Mouse (Mus musculus): ENCODE results near the gene Ssbp3. TPM values are rescaled to one million over a fixed set of nuclear protein-coding genes. Genes with fewer than 3 reads are reported as not detected.

The Ssbp3 gene
- polyA plus RNA-seq, 1 experiment: not detected

DNA sequence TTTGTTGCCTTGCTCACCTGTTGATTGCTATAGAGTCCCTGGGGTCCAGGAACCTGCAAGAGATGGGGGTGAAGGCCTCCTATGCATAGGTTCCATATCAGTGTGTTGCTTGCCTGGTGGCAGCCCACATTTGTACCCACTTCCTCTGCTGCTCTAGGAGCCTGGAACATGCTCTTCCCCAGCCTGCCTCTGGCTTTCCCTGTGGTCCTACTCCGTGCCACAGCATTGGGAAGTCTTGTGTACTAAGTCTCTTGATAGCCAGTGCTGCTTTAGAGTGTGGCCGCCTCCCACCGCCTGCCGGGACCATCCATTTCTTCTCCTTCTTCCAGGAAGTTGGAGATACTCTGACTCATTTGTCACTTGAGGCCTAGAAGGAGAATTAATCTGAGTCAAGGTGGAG lies 13.7 kb downstream of the Ssbp3 start:
- H3K27ac ChIP-seq (ENCODE audit: insufficient read depth, low read depth, low read length): no peak overlapping the region
- peaks cover 13% of the 10 kb centered on the region; the same call in 1 of the 2 replicates for H3K4me1 ChIP-seq (ENCODE audit: control insufficient read depth, insufficient read depth, low read length)
- no peak overlapping the region for H3K4me3 ChIP-seq (ENCODE audit: insufficient read depth, low read depth, low read length)
- WGBS: 98% methylated on average over 4 of the region's 4 CpGs
- TF ChIP-seq CTCF (IDR thresholded peaks at IDR 0.05; ENCODE audit: insufficient read depth, low read depth, low read length) (no peak), POLR2A (IDR thresholded peaks at IDR 0.05; ENCODE audit: insufficient read depth, low read depth, low read length) (no peak)

DNA sequence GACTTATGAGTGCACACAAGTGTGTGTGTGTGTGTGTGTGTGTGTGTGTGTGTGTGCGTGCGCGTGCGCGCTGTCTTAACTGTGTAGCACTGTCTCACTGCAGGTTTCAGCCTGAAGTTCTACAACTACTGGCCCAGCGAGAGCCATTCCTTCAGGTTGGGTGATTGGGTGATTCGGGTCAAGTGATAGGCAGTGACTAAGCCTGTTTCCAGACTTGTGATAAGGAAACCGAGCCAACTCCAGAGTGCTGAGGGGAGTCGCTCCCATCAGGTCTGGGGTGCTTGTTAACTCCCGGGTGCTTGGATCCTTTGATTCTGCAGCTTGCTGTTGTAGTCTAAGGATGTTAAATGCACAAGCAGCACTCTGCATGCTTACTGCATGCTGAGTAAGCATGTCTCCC lies 14.4 kb downstream of the Ssbp3 start:
- no peak overlapping the region for H3K4me3 ChIP-seq (ENCODE audit: insufficient read depth, low read depth, low read length)
- 92% methylated on average over 10 of the region's 10 CpGs for WGBS
- H3K4me1 ChIP-seq (ENCODE audit: control insufficient read depth, insufficient read depth, low read length): peaks cover 13% of the 10 kb centered on the region; the same call in 1 of the 2 replicates
- TF ChIP-seq CTCF (IDR thresholded peaks at IDR 0.05; ENCODE audit: insufficient read depth, low read depth, low read length): no peak
- no peak for TF ChIP-seq POLR2A (IDR thresholded peaks at IDR 0.05; ENCODE audit: insufficient read depth, low read depth, low read length)
- no peak overlapping the region for H3K27ac ChIP-seq (ENCODE audit: insufficient read depth, low read depth, low read length)

DNA sequence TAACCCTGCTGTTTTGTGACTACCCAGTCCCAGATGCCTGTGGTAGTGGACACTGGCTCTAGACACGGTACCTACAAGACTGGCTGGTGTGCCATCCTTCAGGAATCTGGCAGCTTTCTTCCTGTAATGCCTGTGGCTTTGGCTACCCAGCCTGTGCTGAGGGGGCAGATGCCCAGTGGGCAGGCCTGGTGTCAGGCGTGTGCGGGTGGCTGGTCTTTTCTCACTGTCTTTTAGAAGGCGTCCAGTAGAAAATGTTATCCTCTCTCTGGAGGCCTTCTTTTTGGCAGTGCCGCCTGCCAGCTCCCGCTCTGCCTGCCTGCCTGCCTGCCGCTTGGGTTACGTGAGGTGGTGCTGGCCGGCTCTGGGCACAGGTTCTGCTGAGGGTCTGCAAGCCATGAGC lies 15.9 kb downstream of the Ssbp3 start:
- no peak for TF ChIP-seq CTCF (IDR thresholded peaks at IDR 0.05; ENCODE audit: insufficient read depth, low read depth, low read length)
- no peak for TF ChIP-seq POLR2A (IDR thresholded peaks at IDR 0.05; ENCODE audit: insufficient read depth, low read depth, low read length)
- peaks cover 10% of the 10 kb centered on the region; the same call in 1 of the 2 replicates for H3K4me1 ChIP-seq (ENCODE audit: control insufficient read depth, insufficient read depth, low read length)
- WGBS: 88% methylated on average over 9 of the region's 9 CpGs
- no peak overlapping the region for H3K4me3 ChIP-seq (ENCODE audit: insufficient read depth, low read depth, low read length)
- H3K27ac ChIP-seq (ENCODE audit: insufficient read depth, low read depth, low read length): no peak overlapping the region

DNA sequence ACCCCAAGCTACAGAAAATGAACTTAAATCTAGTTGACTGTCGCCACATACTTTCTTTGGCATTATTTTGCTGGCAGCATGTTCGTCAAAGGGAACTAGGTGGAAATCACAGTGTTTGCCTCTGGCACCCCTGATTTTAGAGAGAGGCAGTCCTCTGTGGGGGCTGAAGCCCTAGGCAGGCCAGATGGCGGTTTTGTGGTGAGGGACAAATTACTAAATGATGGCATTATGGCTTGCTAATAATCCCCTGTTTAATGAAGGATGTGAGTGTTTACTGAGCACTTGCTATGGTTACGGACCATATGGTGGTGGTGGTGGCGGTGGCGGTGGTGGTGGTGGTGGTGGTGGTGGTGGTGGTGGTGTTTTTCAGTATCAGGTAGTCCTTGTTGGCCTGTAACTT lies 16.5 kb downstream of the Ssbp3 start:
- TF ChIP-seq POLR2A (IDR thresholded peaks at IDR 0.05; ENCODE audit: insufficient read depth, low read depth, low read length) (no peak), CTCF (IDR thresholded peaks at IDR 0.05; ENCODE audit: insufficient read depth, low read depth, low read length) (no peak)
- Histone ChIP-seq H3K27ac (ENCODE audit: insufficient read depth, low read depth, low read length) (no peak overlapping the region), H3K4me1 (ENCODE audit: control insufficient read depth, insufficient read depth, low read length) (peaks cover 7% of the 10 kb centered on the region; the same call in 1 of the 2 replicates), H3K4me3 (ENCODE audit: insufficient read depth, low read depth, low read length) (no peak overlapping the region)
- 91% methylated on average over 6 of the region's 6 CpGs for WGBS

DNA sequence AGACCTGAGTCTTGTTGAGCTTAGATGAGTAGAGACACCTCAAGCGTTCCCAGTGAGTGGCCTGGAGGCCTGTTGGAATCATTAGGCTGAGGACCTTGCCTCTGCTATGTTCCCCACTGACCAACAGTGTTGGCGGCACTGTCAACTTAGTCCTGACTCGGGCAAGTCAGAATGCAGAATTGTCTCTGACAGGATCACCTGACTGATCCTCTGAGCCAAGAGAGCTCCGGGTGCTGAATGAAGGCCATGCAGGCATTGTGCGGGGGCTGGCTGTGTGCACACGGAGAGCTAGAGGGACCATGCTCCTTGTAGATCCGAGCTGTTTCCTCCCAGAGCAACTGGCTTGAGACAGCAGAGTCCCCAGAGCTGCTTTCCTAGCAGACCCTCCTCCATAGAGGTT lies 18.5 kb downstream of the Ssbp3 start:
- TF ChIP-seq CTCF (IDR thresholded peaks at IDR 0.05; ENCODE audit: insufficient read depth, low read depth, low read length) (no peak), POLR2A (IDR thresholded peaks at IDR 0.05; ENCODE audit: insufficient read depth, low read depth, low read length) (no peak)
- Histone ChIP-seq H3K27ac (ENCODE audit: insufficient read depth, low read depth, low read length) (no peak overlapping the region), H3K4me1 (ENCODE audit: control insufficient read depth, insufficient read depth, low read length) (peaks cover 6% of the 10 kb centered on the region; the same call in 1 of the 2 replicates), H3K4me3 (ENCODE audit: insufficient read depth, low read depth, low read length) (no peak overlapping the region)
- 86% methylated on average over 7 of the region's 7 CpGs for WGBS

DNA sequence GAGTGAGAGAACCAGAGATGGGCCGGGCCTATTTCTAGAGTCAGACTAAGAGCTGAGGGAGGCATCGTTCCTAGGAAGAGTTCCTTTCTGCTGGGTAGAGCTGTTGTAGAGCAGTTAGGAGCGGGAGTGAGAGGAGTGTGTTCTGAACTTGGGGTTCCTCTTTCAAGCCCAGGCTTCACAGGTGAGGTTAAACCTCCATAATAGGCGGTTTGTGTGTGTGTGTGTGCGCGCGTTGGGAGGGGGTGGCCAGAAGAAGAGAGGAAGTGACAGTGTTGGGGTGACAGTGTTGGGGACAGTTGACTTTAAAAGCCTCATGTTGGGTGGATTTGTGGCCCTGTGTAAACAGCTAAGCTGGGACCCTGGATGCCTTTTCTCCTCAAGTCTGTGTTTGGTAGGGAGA lies 22.1 kb downstream of the Ssbp3 start:
- no peak overlapping the region for H3K27ac ChIP-seq (ENCODE audit: insufficient read depth, low read depth, low read length)
- 98% methylated on average over 7 of the region's 7 CpGs for whole genome bisulfite sequencing
- TF ChIP-seq POLR2A (IDR thresholded peaks at IDR 0.05; ENCODE audit: insufficient read depth, low read depth, low read length) (no peak), CTCF (IDR thresholded peaks at IDR 0.05; ENCODE audit: insufficient read depth, low read depth, low read length) (no peak)
- peaks cover 11% of the 10 kb centered on the region for H3K4me1 ChIP-seq (ENCODE audit: control insufficient read depth, insufficient read depth, low read length)
- H3K4me3 ChIP-seq (ENCODE audit: insufficient read depth, low read depth, low read length): no peak overlapping the region

DNA sequence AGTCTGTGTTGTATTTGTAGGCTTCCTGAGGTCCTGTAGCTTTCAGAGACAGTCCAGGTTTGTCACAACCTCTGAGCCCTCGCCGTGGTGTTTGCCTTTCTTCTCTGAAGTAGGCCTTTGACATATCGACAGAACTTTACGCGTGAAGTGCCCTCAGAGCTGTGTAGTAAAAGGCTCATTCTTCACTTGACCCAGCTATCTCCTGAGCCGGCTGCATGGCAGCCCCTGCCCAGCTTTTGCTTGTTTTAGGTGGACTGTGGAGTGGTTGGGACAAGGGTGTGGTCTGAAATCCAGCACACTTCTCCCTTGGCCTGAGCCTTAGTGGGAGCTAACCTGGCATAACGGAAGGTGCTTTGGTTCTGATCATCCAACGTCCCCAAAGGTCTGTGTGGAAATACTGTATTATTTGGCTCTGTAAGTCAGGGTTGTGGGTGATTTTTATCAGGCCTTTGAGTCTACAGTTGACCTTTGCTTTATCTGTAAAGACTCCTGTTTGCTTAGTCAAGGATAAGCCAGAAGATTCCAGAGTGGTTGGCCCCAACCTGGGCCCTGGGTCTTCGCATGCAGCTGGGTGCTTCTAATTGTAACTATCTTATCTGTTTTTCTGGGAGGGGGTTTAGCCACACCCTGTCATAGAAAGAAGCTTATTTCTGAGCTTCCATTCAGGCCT lies 23.4 kb downstream of the Ssbp3 start:
- TF ChIP-seq POLR2A (IDR thresholded peaks at IDR 0.05; ENCODE audit: insufficient read depth, low read depth, low read length) (no peak), CTCF (IDR thresholded peaks at IDR 0.05; ENCODE audit: insufficient read depth, low read depth, low read length) (no peak)
- WGBS: 92% methylated on average over 9 of the region's 9 CpGs
- peaks cover 15% of the 10 kb centered on the region for H3K4me1 ChIP-seq (ENCODE audit: control insufficient read depth, insufficient read depth, low read length)

DNA sequence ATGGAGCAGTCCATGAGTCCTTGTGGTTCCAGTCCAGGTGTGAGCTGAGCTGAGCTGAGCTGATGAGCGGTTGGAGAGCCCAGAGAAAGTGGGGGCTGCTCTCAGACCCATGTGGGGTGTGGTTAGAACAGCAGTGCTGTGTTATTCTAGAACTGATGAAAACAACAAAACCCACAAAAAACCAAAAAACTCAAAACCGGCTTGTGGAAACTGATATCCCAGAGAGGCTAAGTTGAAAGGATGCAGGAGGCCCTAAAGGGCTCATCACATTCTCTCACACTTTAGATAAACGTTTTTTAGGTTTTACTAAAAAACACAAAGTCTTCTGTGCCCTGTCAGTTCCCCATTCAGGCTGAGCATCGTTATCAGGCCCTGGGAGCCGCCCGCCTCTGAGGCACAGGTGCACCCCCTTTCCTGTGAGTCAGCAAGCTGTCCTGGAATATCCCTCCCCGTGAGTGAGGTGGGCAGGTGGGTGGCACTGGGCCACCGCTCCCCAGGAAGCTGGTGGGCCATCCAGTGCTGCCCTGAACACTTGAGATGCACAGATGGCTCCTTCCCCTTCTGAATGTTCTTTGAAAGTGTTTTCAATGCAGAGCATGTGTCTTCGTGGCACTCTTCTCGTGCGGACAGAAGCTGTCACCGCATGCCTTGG lies 24.6 kb downstream of the Ssbp3 start:
- 72% methylated on average over 12 of the region's 12 CpGs for WGBS
- H3K27ac ChIP-seq (ENCODE audit: insufficient read depth, low read depth, low read length): no peak overlapping the region
- peaks cover 24% of the 10 kb centered on the region for H3K4me1 ChIP-seq (ENCODE audit: control insufficient read depth, insufficient read depth, low read length)

More for the DNA sequence above, 23.4 kb downstream of the Ssbp3 start:
- no peak overlapping the region for H3K27ac ChIP-seq (ENCODE audit: insufficient read depth, low read depth, low read length)
- H3K4me3 ChIP-seq (ENCODE audit: insufficient read depth, low read depth, low read length): no peak overlapping the region

DNA sequence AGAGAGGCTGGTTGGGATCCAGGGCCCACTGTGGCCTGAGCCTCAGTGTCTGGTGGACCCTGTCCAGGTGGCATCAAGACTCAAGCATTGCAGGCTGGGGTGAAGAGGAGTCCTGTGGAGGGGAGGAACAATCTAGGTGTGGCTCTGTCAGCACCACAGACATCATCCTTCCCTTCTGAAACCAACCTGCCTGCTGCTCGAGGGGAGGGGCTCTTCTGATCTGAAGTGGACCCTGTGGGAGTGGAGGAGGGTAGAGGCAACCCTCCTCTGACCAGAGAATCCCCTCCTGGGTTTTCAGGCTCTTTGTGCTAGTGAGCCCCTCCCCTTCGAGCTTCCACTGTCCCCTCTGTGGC lies 25.1 kb downstream of the Ssbp3 start:
- TF ChIP-seq CTCF (IDR thresholded peaks at IDR 0.05; ENCODE audit: insufficient read depth, low read depth, low read length) (no peak), POLR2A (IDR thresholded peaks at IDR 0.05; ENCODE audit: insufficient read depth, low read depth, low read length) (no peak)
- 66% methylated on average over 2 of the region's 2 CpGs for WGBS
- Histone ChIP-seq H3K4me1 (ENCODE audit: control insufficient read depth, insufficient read depth, low read length) (peaks cover 24% of the 10 kb centered on the region), H3K27ac (ENCODE audit: insufficient read depth, low read depth, low read length) (no peak overlapping the region), H3K4me3 (ENCODE audit: insufficient read depth, low read depth, low read length) (no peak overlapping the region)

More for the DNA sequence above, 24.6 kb downstream of the Ssbp3 start:
- TF ChIP-seq CTCF (IDR thresholded peaks at IDR 0.05; ENCODE audit: insufficient read depth, low read depth, low read length) (no peak), POLR2A (IDR thresholded peaks at IDR 0.05; ENCODE audit: insufficient read depth, low read depth, low read length) (no peak)
- no peak overlapping the region for H3K4me3 ChIP-seq (ENCODE audit: insufficient read depth, low read depth, low read length)
